Mouse (Mus musculus) hindbrain, embryonic 14.5 days (tissue): ENCODE measurements around the gene Tcf19. TPM values are rescaled to one million over a fixed set of nuclear protein-coding genes. Genes with fewer than 3 reads are reported as not detected.

Experiments used
- ATAC-seq: fragments of 200-750 bp; cut with Nextera tagmentation; 2 replicates; pipeline ENCODE4 v1.8.0; 2017; ENCODE audit warnings: moderate number of reproducible peaks, mild to moderate bottlenecking, moderate TSS enrichment, moderate library complexity; ENCODE audit not compliant: low FRiP score
- DNase-seq: peaks from one replicate; pipeline ENCODE4 v3.0.0-alpha.2; 2015; ENCODE audit warnings: low spot score
- H3K27ac ChIP-seq: fragments of 300-500 bp; sonication (generic); 2 replicates; pipeline ENCODE4 v1.5.1; 2014; ENCODE audit warnings: mild to moderate bottlenecking, moderate library complexity
- H3K27me3 ChIP-seq: fragments of 300-500 bp; sonication (generic); 2 replicates; pipeline ENCODE4 v1.6.1; 2014; ENCODE audit warnings: mild to moderate bottlenecking, low read length, mixed read lengths; ENCODE audit not compliant: control insufficient read depth, insufficient read depth
- H3K36me3 ChIP-seq: fragments of 300-500 bp; sonication (generic); replicated peaks from 2 replicates; pipeline ENCODE4 v1.6.1; 2014; ENCODE audit not compliant: control insufficient read depth, insufficient read depth
- H3K4me1 ChIP-seq: fragments of 300-500 bp; sonication (generic); replicated peaks from 2 replicates; pipeline ENCODE4 v1.6.1; 2014; ENCODE audit warnings: antibody characterized with exemption, low read length, mixed read lengths; ENCODE audit not compliant: control insufficient read depth, insufficient read depth
- H3K4me2 ChIP-seq: fragments of 300-500 bp; sonication (generic); replicated peaks from 2 replicates; pipeline ENCODE4 v1.6.1; 2014; ENCODE audit warnings: mild to moderate bottlenecking, moderate library complexity
- H3K4me3 ChIP-seq: fragments of 300-500 bp; sonication (generic); replicated peaks from 2 replicates; pipeline ENCODE4 v1.5.1; 2014; ENCODE audit warnings: mild to moderate bottlenecking, low read length
- H3K9ac ChIP-seq: fragments of 300-500 bp; sonication (generic); 2 replicates; pipeline ENCODE4 v1.6.1; 2014
- H3K9me3 ChIP-seq: fragments of 300-500 bp; sonication (generic); 2 replicates; pipeline ENCODE4 v1.6.1; 2016; ENCODE audit warnings: low read length; ENCODE audit not compliant: control insufficient read depth
- WGBS: fragments of 180-500 bp; shearing (Covaris S2); extraction: QIAGEN DNeasy Blood & Tissue Kit; methylation state at CpG from one replicate; pipeline ENCODE4 v1.1.7; 2014; 5-methylcytosine and 5-hydroxymethylcytosine counted together
- polyA plus RNA-seq: library from polyadenylated mRNA; unstranded; fragments of >200 nt; fragmentation: Nextera tagmentation; extraction: Ambion mirVana; gene quantifications from 2 replicates; pipeline ENCODE4 v1.2.1, GENCODE M21; 2014

The Tcf19 gene
- polyA plus RNA-seq, 1 experiment from 2014 or later, result 12.3 TPM

- H3K27me3 ChIP-seq, result peaks cover 28% of the 10 kb centered on the region
- H3K4me3 ChIP-seq, result no peak overlapping the region
- no peak overlapping the region for H3K4me2 ChIP-seq
- no peak for ATAC-seq
- H3K4me1 ChIP-seq, result no peaks in the 10 kb centered on the region
- H3K9me3 ChIP-seq, result no peaks in the 10 kb centered on the region
- 12% methylated on average over 5 of the region's 5 CpGs for WGBS
- no peak overlapping the region for H3K9ac ChIP-seq
- no peak overlapping the region for H3K27ac ChIP-seq
- no peaks in the 10 kb centered on the region for H3K36me3 ChIP-seq
- no peak for DNase-seq
Measured at GRCm38 (mm10) chr17:35503849-35504248, 12.8 kb downstream of the Tcf19 start.

- no peak overlapping the region for H3K4me2 ChIP-seq
Measured at GRCm38 (mm10) chr17:35502762-35503161, 13.9 kb downstream of the Tcf19 start.

GRCm38 (mm10) chr17:35502226-35502625 lies 14.4 kb downstream of the Tcf19 start:
- Histone ChIP-seq H3K4me1 (no peaks in the 10 kb centered on the region), H3K27ac (no peak overlapping the region), H3K9me3 (no peaks in the 10 kb centered on the region), H3K9ac (no peak overlapping the region), H3K4me3 (no peak overlapping the region), H3K4me2 (no peak overlapping the region), H3K36me3 (no peaks in the 10 kb centered on the region), H3K27me3 (peaks cover 24% of the 10 kb centered on the region)
- 5% methylated on average over 6 of the region's 6 CpGs for WGBS
- DNase-seq (no peak), ATAC-seq (no peak)

More at GRCm38 (mm10) chr17:35502762-35503161, 13.9 kb downstream of the Tcf19 start:
- Histone ChIP-seq H3K36me3 (no peaks in the 10 kb centered on the region), H3K9ac (no peak overlapping the region), H3K27me3 (peaks cover 28% of the 10 kb centered on the region), H3K27ac (no peak overlapping the region), H3K4me1 (no peaks in the 10 kb centered on the region), H3K9me3 (no peaks in the 10 kb centered on the region), H3K4me3 (no peak overlapping the region)
- DNase-seq (no peak), ATAC-seq (no peak)
- 43% methylated on average over 5 of the region's 5 CpGs for WGBS

- ATAC-seq (no peak), DNase-seq (no peak)
- Histone ChIP-seq H3K4me3 (no peak overlapping the region), H3K36me3 (no peaks in the 10 kb centered on the region), H3K27me3 (no peaks in the 10 kb centered on the region), H3K9ac (no peak overlapping the region), H3K4me1 (no peaks in the 10 kb centered on the region), H3K27ac (no peak overlapping the region), H3K4me2 (no peak overlapping the region), H3K9me3 (no peaks in the 10 kb centered on the region)
- WGBS, result 96% methylated on average over 7 of the region's 7 CpGs
Measured at GRCm38 (mm10) chr17:35497124-35497523, 19.5 kb downstream of the Tcf19 start.

- Histone ChIP-seq H3K4me3 (no peak overlapping the region), H3K36me3 (no peaks in the 10 kb centered on the region), H3K9me3 (no peaks in the 10 kb centered on the region), H3K27me3 (no peaks in the 10 kb centered on the region), H3K9ac (no peak overlapping the region), H3K27ac (no peak overlapping the region), H3K4me2 (no peak overlapping the region), H3K4me1 (no peaks in the 10 kb centered on the region)
- ATAC-seq (no peak), DNase-seq (no peak)
- 54% methylated on average over 5 of the region's 5 CpGs for WGBS
Measured at GRCm38 (mm10) chr17:35490320-35490719, 26.3 kb downstream of the Tcf19 start.

- ATAC-seq, result no peak
- no peaks in the 10 kb centered on the region for H3K27me3 ChIP-seq
- 95% methylated on average over 2 of the region's 2 CpGs for WGBS
- no peaks in the 10 kb centered on the region for H3K4me1 ChIP-seq
- no peak overlapping the region for H3K27ac ChIP-seq
- H3K36me3 ChIP-seq, result no peaks in the 10 kb centered on the region
- H3K4me3 ChIP-seq, result no peak overlapping the region
- no peak overlapping the region for H3K4me2 ChIP-seq
- DNase-seq, result no peak
- no peaks in the 10 kb centered on the region for H3K9me3 ChIP-seq
- no peak overlapping the region for H3K9ac ChIP-seq
Measured at GRCm38 (mm10) chr17:35488041-35488440, 28.6 kb downstream of the Tcf19 start.

GRCm38 (mm10) chr17:35486726-35487125 lies 29.9 kb downstream of the Tcf19 start:
- Histone ChIP-seq H3K4me3 (no peak overlapping the region), H3K9ac (no peak overlapping the region), H3K36me3 (no peaks in the 10 kb centered on the region), H3K9me3 (no peaks in the 10 kb centered on the region), H3K4me2 (no peak overlapping the region), H3K4me1 (no peaks in the 10 kb centered on the region), H3K27ac (no peak overlapping the region), H3K27me3 (no peaks in the 10 kb centered on the region)
- DNase-seq (no peak), ATAC-seq (no peak)
- 60% methylated on average over 10 of the region's 10 CpGs for WGBS

- Histone ChIP-seq H3K27ac (no peak overlapping the region), H3K4me3 (no peak overlapping the region), H3K4me2 (no peak overlapping the region), H3K27me3 (no peaks in the 10 kb centered on the region), H3K4me1 (no peaks in the 10 kb centered on the region), H3K9me3 (no peaks in the 10 kb centered on the region), H3K36me3 (no peaks in the 10 kb centered on the region), H3K9ac (no peak overlapping the region)
- WGBS, result 24% methylated on average over 4 of the region's 4 CpGs
- ATAC-seq, result no peak
- DNase-seq, result peak; percentile 21
Measured at GRCm38 (mm10) chr17:35485702-35486101, 30.9 kb downstream of the Tcf19 start.

GRCm38 (mm10) chr17:35484066-35484465 lies 32.6 kb downstream of the Tcf19 start:
- no peak overlapping the region for H3K4me3 ChIP-seq
- ATAC-seq (no peak), DNase-seq (peak; percentile 82)
- H3K9ac ChIP-seq, result no peak overlapping the region
- no peaks in the 10 kb centered on the region for H3K9me3 ChIP-seq
- H3K36me3 ChIP-seq, result no peaks in the 10 kb centered on the region
- under 1% methylated on average over 9 of the region's 9 CpGs for WGBS
- H3K27ac ChIP-seq, result no peak overlapping the region
- no peaks in the 10 kb centered on the region for H3K27me3 ChIP-seq
- no peaks in the 10 kb centered on the region for H3K4me1 ChIP-seq
- H3K4me2 ChIP-seq, result no peak overlapping the region
